Mouse (Mus musculus) forebrain, embryonic 11.5 days (tissue): ENCODE results near the gene Gchfr. TPM values are rescaled to one million over a fixed set of nuclear protein-coding genes. Genes with fewer than 3 reads are reported as not detected.

Experiments used
- polyA plus RNA-seq: library from polyadenylated mRNA; unstranded; fragments of >200 nt; fragmentation: Nextera tagmentation; extraction: Ambion mirVana; gene quantifications from 2 replicates; pipeline ENCODE4 v1.2.1, GENCODE M21; 2014

Gene Gchfr
- polyA plus RNA-seq, 1 experiment from 2014 or later: 2.7 TPM

Other genes starting within 250 kb of the Gchfr start
- 15.7 and 20.4 TPM in 2 replicates for gene Chst14, start 241.3 kb upstream of the Gchfr start, polyA plus RNA-seq
- gene Ccdc32, start 138.4 kb upstream of the Gchfr start, polyA plus RNA-seq: 22.1 and 24.0 TPM in 2 replicates
- 8.3 and 8.9 TPM in 2 replicates for gene Rpusd2, start 133.0 kb upstream of the Gchfr start, polyA plus RNA-seq
- 61.0 and 69.4 TPM in 2 replicates for gene Knl1, start 120.7 kb upstream of the Gchfr start, polyA plus RNA-seq
- gene Rad51, start 55.0 kb upstream of the Gchfr start, polyA plus RNA-seq: 84.2 and 91.2 TPM in 2 replicates
- gene Rmdn3, start 10.7 kb upstream of the Gchfr start, polyA plus RNA-seq: 52.2 and 53.6 TPM in 2 replicates
- 0.28 and 0.29 TPM in 2 replicates for gene Gm14137, start 6.7 kb downstream of the Gchfr start, polyA plus RNA-seq
- 41.7 and 53.2 TPM in 2 replicates for gene Zfyve19, start 40.8 kb downstream of the Gchfr start, polyA plus RNA-seq
- gene Dnajc17, start 41.0 kb downstream of the Gchfr start, polyA plus RNA-seq: 26.6 and 27.1 TPM in 2 replicates
- not detected in 2 replicates for gene Ppp1r14d, start 62.1 kb downstream of the Gchfr start, polyA plus RNA-seq
- 2.2 and 2.8 TPM in 2 replicates for gene Spint1, start 69.6 kb downstream of the Gchfr start, polyA plus RNA-seq
- 0.83 and 0.90 TPM in 2 replicates for gene Rhov, start 103.5 kb downstream of the Gchfr start, polyA plus RNA-seq
- gene Vps18, start 121.0 kb downstream of the Gchfr start, polyA plus RNA-seq: 18.5 and 20.5 TPM in 2 replicates
- gene Dll4, start 158.0 kb downstream of the Gchfr start, polyA plus RNA-seq: 2.8 and 3.7 TPM in 2 replicates
- 0.90 and 2.0 TPM in 2 replicates for gene Chac1, start 183.5 kb downstream of the Gchfr start, polyA plus RNA-seq